Mouse (Mus musculus): ENCODE measurements at regions not wholly inside any gene's neighbourhood (a gene's known extent, or its start where the extent isn't known, plus 50 kb on each side); places are given as distances from the start of the nearest gene placed in this dataset.

DNA sequence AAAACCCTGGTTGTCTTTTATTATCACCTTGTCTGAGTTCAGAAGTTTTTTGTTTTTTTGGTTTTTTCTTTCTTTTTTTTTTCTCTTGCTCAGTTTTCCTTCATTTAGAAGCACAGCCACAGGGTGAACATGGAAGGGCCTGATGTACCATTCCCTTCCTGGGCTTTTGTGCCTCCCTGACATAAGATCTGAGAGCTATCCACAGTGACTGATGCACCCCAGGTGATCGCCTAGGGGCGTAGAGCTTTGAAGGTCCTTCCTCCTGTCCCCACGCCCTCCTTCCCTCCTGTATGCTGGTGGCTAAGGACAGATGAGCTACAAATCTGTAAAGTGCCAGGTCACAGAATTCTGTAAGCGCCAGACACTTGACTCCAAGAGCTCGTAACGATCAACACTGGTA lies 80.1 kb upstream of the Camk1g start:
- ChIA-PET POLR2A (interaction anchor here (0.5 to 1.3 kb wide), 6 partner anchors 35 to 1591 kb away, joined by 3 to 4 read pairs (median 3); no protein-coding TSS in a partner anchor), CTCF (interaction anchor here (0.6 to 1.9 kb wide), 20 partner anchors 9 to 1366 kb away, joined by 3 to 6 read pairs (median 4); no protein-coding TSS in a partner anchor)

DNA sequence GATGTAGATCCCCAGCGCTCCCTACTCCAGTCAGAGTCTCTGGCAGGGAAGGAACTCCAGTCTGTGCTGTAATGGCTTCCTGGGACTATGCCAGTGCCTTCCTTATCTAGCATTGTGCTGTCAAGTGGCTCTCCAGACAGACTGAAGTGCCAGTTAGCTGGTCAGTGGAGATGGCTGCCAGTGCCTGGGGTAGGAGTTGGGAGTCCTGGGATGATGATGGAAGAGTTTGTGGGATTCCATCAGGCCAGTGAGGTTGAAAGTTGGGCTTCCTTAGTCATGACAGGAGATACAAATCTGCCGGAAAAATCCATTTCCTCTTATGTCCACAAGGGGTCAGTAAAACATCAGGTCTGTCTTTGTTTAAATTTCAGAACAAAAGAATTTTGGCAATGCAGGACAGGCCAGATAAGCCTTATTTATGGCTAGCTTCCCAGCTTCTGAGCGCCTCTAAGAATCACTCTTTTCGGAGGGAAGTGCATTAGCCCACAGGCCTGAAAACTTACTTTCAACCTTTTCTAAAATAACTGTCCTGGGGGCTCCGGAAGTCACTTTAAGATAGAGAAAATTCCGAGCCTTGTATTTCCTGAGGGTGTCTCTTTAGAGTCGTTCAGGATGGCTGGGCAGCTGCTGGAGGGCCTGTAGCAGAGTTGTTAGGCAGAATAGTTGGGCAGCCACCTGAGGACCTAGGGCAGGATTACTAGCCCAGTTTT lies 79.5 kb upstream of the Camk1g start:
- CTCF ChIA-PET, result interaction anchor here (0.6 to 1.9 kb wide), 14 partner anchors 8 to 1367 kb away, joined by 3 to 6 read pairs (median 4); no protein-coding TSS in a partner anchor
- POLR2A ChIA-PET, result interaction anchor here in 2 of 4 experiments (0.5 to 1.3 kb wide), 3 partner anchors 60 to 417 kb away, joined by 3 to 4 read pairs (median 3); no protein-coding TSS in a partner anchor

DNA sequence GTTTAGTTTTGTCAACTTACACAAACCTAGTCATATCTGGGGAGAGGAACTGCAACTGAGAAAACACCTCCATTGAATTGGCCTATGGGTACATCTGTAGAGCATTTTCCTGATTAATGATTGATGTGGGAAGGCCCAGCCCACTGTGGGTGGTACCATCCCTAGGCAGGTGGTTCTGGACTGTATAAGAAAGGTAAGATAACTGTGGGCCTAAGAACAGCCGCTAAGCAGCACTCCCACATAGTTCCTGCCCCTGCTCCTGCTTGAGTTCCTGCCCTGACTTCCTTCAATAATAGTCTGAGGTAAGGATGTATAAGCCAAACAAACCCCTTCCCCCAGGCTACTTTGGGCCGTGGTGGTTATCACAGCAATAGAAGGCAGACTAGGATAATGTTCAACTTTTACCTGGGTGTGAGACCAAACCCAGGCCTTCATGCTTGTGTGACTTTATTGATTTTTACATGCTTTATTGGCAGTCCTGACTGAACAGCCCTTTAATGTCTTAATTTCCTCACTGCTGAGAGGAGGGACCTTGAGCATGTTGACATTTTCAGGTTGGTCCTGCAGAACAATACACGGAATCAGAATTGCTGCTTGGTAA lies 78.8 kb upstream of the Camk1g start:
- POLR2A ChIA-PET, result interaction anchor here in 1 of 4 experiments (1.3 kb wide), 1 partner anchor 131 kb away, joined by 3 read pairs; no protein-coding TSS in a partner anchor
- CTCF ChIA-PET, result interaction anchor here in 2 of 4 experiments (1.3 to 1.6 kb wide), 3 partner anchors 8 to 243 kb away, joined by 3 to 6 read pairs (median 3); no protein-coding TSS in a partner anchor

DNA sequence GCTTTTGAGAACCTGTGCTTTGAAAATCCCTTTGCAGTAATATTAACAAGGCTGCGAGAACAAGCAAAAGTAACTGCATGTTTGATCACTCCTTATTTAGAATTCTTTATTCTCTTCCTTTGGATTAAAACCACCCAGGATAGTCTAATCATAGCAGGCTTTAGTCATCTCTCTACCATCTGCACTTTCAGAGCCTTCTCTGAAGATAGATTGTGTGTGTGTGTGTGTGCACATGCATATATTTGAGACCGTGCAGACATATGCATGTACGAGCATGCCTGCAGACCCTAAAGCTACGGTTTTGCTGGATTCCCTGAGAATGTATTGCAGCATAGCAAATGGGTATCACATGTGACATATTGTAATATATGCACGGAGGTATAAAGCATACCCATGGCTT lies 77.5 kb upstream of the Camk1g start:
- POLR2A ChIA-PET, result no interaction called here

DNA sequence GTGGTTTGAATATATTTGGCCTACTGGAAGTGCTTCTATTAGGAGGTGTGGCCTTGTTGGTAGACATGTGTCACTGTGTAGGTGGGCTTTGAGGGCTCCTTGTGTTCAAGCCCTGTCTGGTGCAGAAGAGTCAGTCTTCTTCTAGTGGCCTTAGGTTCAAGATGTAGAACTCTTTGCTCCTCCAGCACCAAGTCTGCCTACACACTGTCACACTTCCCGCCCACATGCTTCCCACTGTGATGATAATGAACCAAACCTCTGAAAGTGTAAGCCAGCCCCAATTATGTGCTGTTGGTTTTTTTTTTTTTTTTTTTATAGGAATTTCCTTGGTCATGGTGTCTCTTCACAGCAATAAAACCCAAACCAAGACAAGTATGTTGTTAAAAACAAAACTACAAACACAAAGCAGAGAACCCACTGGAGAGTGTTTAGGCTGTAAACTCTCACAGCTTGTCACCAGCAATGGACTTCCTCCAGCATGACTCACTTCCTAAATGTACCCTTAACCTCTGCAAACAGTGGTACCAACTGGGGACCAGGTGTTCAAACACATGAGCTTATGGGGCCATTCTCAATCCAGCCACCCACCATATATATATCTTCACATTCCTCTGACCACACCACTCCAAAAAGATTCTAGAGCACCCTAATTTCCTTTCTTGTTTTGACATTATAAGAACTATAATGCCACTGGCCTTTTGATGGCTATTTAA lies 74.0 kb upstream of the Camk1g start:
- ChIA-PET POLR2A (no interaction called here), CTCF (no interaction called here)

More for the DNA sequence above, 77.5 kb upstream of the Camk1g start:
- CTCF ChIA-PET, result interaction anchor here (0.6 to 1.5 kb wide), 4 partner anchors 30 to 143 kb away, joined by 3 to 4 read pairs (median 3); no protein-coding TSS in a partner anchor

DNA sequence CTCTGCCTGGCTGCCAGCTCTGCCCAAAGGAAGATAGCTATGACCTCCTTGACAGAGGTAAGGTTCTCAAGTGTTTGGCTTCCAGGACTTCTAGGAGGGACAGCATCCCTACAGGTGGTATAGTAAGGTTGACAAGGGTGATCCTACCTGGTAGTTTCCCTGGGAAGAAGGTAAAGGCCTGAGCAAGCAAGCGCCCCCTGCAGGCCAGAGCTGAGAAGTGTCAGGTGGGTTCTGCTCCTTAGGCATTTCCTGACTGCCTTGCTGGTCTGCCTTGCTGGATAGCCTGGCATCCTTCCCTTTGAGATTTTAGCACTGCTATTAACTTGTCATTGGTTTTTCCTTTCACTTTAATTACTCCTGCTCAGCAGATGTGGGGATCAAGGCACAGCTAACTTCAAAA lies 70.4 kb upstream of the Camk1g start:
- ChIA-PET POLR2A (interaction anchor here in 1 of 4 experiments (0.5 kb wide), 1 partner anchor 136 kb away, joined by 4 read pairs; no protein-coding TSS in a partner anchor), CTCF (interaction anchor here (0.6 to 2.8 kb wide), 21 partner anchors 9 to 1606 kb away, joined by 3 to 10 read pairs (median 3); no protein-coding TSS in a partner anchor)

DNA sequence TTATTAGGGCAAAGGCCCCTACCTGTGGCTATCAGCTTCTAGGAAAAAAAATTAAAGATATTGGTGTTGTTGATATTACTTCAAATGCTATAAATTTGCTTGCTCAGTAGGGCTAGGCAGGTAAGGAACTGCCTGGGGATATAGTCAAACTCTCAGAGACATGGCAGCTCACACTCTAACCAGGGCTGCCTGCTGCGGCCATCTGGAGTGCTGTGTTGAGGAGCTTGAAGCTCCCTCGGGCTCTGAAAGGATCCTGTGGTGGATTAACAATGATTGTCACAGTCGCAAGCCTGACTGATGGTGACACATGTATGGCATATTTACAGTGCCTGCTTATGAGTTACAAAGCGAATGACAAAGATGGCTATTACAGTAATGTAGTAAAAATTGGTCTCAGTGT lies 64.2 kb upstream of the Camk1g start:
- ChIA-PET CTCF (no interaction called here), POLR2A (no interaction called here)

DNA sequence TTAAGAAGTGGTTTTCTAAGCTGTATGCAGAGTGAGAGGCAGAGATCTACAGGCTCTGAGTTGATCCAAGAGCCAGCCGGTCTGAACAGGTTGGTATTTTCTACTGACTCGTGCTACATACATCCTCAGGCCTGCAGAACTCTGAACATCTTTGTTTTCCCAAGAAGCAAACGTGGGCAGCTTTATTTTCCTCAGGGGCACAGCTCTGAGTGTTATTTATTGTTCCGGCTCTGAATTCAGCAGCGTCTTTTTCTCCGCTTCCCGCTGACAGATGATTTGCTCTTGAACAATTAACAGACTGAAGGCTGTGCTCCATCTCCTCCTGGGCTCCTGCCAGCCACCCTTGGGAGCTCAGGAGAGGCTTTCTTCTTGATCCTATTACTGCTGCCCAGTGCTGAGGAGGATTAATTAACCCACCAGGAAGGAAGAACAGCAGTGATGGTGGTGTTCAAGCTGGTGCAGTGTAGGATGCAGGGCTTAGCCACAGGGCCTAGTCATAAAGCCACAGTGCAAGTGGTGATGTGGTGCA lies 63.5 kb upstream of the Camk1g start:
- ChIA-PET POLR2A (no interaction called here), CTCF (no interaction called here)

DNA sequence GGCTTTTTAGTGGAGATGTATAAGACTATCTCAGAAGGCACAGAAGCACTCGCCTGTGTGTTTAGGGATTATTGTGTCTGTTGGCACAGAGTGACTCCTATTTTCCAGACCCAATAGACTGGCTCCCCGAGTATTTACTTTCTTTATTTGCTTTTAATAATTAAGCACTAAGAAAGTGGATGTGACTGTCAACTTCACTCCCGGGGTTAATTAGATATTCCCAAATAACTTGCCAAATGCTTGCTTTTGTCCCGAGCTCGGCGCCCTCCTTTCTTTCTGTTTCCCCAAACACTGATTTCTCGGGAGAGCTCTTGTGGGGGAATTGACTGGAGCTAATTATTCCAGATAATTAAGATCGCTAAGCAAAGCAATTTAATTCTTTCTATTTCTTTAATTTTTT lies 60.1 kb upstream of the Camk1g start:
- CTCF ChIA-PET, result interaction anchor here in 1 of 4 experiments (0.6 kb wide), 1 partner anchor 149 kb away, joined by 3 read pairs; no protein-coding TSS in a partner anchor

DNA sequence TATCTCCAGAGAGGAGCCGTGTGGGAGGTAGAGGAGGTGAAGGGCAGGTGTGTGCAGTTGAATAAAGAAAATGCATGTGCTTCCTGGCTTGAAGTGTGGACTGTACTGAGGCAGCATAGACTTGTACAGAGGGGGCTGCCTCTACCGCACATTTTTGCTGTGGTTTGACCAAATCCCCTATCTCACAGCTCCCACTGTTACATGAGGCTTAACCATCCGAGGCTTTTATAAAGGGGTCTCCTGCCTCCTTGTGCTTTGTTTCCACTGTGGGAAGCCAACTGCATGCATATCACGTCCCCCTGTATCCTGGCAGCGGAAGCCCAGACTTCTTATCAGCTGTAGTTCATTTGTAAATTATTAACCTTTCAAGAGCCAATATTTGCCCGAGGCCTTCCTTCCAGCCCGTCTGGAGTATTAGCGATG lies 53.6 kb upstream of the Camk1g start:
- ChIA-PET CTCF (no interaction called here), POLR2A (no interaction called here)

More for the DNA sequence above, 60.1 kb upstream of the Camk1g start:
- POLR2A ChIA-PET, result no interaction called here

DNA sequence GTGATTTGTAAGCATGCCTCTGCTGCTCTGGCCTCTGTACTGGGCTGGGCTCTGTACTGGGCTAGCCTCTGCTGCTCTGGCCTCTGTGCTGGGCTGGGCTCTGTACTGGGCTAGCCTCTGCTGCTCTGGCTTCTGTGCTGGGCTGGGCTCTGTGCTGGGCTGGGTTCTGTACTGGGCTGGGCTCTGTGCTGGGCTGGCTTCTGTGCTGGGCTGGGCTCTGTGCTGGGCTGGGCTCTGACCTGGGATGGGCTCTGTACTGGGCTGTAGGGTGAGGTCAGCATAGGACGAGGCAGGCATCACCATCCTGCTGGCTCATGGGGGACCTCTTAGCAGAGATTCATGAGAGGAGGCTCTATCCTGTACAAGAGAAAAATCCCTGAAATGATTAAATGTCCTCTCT lies 52.8 kb upstream of the Camk1g start:
- CTCF ChIA-PET, result interaction anchor here in 1 of 4 experiments (0.6 kb wide), 1 partner anchor 18 kb away, joined by 3 read pairs; no protein-coding TSS in a partner anchor
- POLR2A ChIA-PET, result no interaction called here

DNA sequence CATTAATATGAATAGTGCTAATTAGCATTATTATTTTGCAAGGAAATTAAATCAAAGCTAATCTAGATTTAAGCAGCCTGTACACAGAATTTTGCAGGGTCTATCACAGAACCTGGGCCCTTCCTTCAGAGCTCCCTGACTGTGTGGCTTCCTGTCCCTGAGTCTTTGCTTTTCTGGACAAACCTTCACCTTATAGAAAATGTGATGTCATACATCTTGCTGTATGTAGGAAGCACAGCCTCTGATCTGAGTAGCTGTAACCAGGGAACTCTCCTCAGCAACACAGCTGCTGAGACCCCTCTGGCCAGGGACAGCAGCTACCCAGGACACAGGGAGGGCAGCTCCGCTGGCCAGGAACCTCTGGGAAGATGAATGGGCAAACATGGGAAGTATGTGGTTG lies 51.7 kb upstream of the Camk1g start:
- CTCF ChIA-PET, result no interaction called here

DNA sequence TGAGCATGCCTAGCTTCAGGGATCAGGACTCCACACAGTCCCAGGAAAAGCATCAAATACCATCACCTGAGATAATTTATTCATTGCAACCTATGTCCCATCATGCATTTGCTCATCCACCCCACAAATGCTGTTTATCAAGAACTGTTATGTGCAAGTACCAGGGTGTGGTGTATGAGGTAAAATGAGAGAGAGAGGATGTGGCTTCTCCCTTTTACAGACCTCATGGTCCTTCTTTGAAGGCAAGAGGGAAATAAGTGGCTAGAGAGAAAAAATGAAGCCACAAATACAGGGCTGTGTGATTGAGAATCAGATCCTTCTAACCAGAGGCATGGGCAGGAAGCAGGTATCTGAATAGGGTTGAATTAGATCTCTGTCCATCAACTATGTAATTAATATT lies 51.3 kb upstream of the Camk1g start:
- ChIA-PET CTCF (interaction anchor here in 1 of 4 experiments (0.7 to 1.0 kb wide), 2 partner anchors 19 to 39 kb away, joined by 3 read pairs; no protein-coding TSS in a partner anchor), POLR2A (no interaction called here)

More for the DNA sequence above, 51.7 kb upstream of the Camk1g start:
- POLR2A ChIA-PET, result no interaction called here

Measured in embryonic stem cell, embryonic (primary cell).